Comparison of ENCODE assay signal across 11 mouse cellular contexts in the genomic region with DNA sequence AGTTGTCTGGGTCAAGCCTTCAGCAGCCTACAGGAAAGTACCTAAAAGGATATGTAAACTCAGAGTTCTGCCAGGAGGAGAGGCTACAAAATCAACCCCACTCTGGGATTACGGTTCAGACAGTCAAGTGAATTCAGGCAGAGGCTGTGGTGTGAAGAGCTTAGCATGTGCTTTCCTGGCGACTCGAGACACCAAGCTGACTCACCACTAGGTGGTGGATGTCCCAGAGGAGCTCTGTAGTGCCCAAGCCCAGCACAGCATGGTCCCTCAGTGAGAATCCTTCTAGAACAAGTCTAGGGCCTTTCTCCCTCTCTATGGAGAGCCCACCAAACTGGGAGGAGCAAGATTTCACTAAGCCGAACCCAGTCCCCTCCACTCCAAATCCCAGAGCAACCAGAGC. TPM values are rescaled to one million over a fixed set of nuclear protein-coding genes. Genes with fewer than 3 reads are reported as not detected.
DNase-seq lines count a peak whose midpoint lies in the region; ATAC-seq and TF ChIP-seq lines count a peak whose summit lies in the region.
"Had no signal": no experiment of that assay in that cellular context is flagged by ENCODE, and none has a peak within 500 bp of the region (broad histone marks: within the 10 kb centered on the region; RNA-seq: fewer than 3 reads in every experiment).

No protein-coding gene starts in this region.

- H3K4me1 ChIP-seq in liver, adult 2 months (ENCODE audit: control insufficient read depth, insufficient read depth, low read length), result no peaks in the 10 kb centered on the region
- no peaks in the 10 kb centered on the region for H3K4me1 ChIP-seq in liver, embryonic 12.5 days
- no peaks in the 10 kb centered on the region; the same call in 1 of the 2 replicates for H3K4me1 ChIP-seq in bone marrow, adult 2 months (ENCODE audit: control insufficient read depth, insufficient read depth, low read length)
- H3K4me1 ChIP-seq: embryonic facial prominence, embryonic 10.5 days; limb, embryonic 12.5 days had no signal

- no peak overlapping the region for H3K4me2 ChIP-seq in liver, embryonic 12.5 days
- H3K4me2 ChIP-seq: limb, embryonic 12.5 days had no signal

- no peak overlapping the region for H3K9ac ChIP-seq in liver, adult 2 months (ENCODE audit: low read depth, low read length)
- H3K9ac ChIP-seq in liver, embryonic 12.5 days, result no peak overlapping the region
- H3K9ac ChIP-seq: limb, embryonic 12.5 days had no signal

- DNase-seq in adrenal gland, postnatal 10 days, result peak; percentile 15
- no peak for DNase-seq in adrenal gland, adult 18-20 months (ENCODE audit: low spot score in 2 of 2)
- DNase-seq in liver, adult 2 months (ENCODE audit: extremely low read depth, low read depth, low spot score), result no peak
- DNase-seq in naive thymus-derived CD4-positive, alpha-beta T cell, adult 2 months (ENCODE audit: low read depth), result peak; percentile 38
- no peak for DNase-seq in spleen, postnatal 4 days (ENCODE audit: low spot score in 2 of 2)
- DNase-seq in gastrocnemius, postnatal 4 days (ENCODE audit: low spot score in 2 of 2), result no peak

- H3K27me3 ChIP-seq in liver, adult 2 months (ENCODE audit: control insufficient read depth, insufficient read depth, low read length), result no peaks in the 10 kb centered on the region
- H3K27me3 ChIP-seq in liver, embryonic 12.5 days (replicated peaks), result peaks cover 24% of the 10 kb centered on the region
- H3K27me3 ChIP-seq: limb, embryonic 12.5 days had no signal

- 40% methylated on average over 4 of the region's 4 CpGs for WGBS in liver, adult 2 months
- 41% methylated on average over 4 of the region's 4 CpGs for WGBS in liver, embryonic 12.5 days (ENCODE audit: insufficient replicate concordance)
- WGBS in bone marrow, adult 2 months, result 32% methylated on average over 4 of the region's 4 CpGs

- no peak overlapping the region for H3K27ac ChIP-seq in liver, adult 2 months (replicated peaks; ENCODE audit: insufficient read depth, low read depth, low read length)
- H3K27ac ChIP-seq in liver, embryonic 12.5 days, result no peak overlapping the region
- H3K27ac ChIP-seq in bone marrow, adult 2 months (ENCODE audit: control insufficient read depth, insufficient read depth, low read depth, low read length, poor library complexity), result no peak overlapping the region
- H3K27ac ChIP-seq: embryonic facial prominence, embryonic 10.5 days; limb, embryonic 12.5 days had no signal

- no peaks in the 10 kb centered on the region for H3K36me3 ChIP-seq in liver, adult 2 months (ENCODE audit: control insufficient read depth, insufficient read depth, low read length)
- H3K36me3 ChIP-seq in liver, embryonic 12.5 days, result no peaks in the 10 kb centered on the region
- H3K36me3 ChIP-seq: embryonic facial prominence, embryonic 10.5 days; limb, embryonic 12.5 days had no signal

- ATAC-seq in liver, embryonic 12.5 days, result no peak

- H3K4me3 ChIP-seq in liver, adult 2 months (ENCODE audit: insufficient read depth, low read depth, low read length), result no peak overlapping the region
- no peak overlapping the region for H3K4me3 ChIP-seq in liver, embryonic 12.5 days
- H3K4me3 ChIP-seq in bone marrow, adult 2 months (replicated peaks; ENCODE audit: control insufficient read depth, low read depth, low read length), result no peak overlapping the region
- H3K4me3 ChIP-seq: embryonic facial prominence, embryonic 10.5 days; limb, embryonic 12.5 days had no signal

- TF ChIP-seq CTCF in liver, adult 2 months (IDR thresholded peaks at IDR 0.05; ENCODE audit: low read depth, low read length), result peak; percentile 58
- TF ChIP-seq CTCF in bone marrow, adult 2 months (IDR thresholded peaks at IDR 0.05; ENCODE audit: control insufficient read depth, insufficient read depth, low read length), result peak; percentile 38; the same call in 1 of the 2 replicates

- H3K9me3 ChIP-seq in liver, embryonic 12.5 days (replicated peaks), result no peaks in the 10 kb centered on the region
- H3K9me3 ChIP-seq: embryonic facial prominence, embryonic 10.5 days; limb, embryonic 12.5 days had no signal

- no peak for TF ChIP-seq POLR2A in liver, adult 2 months (IDR thresholded peaks at IDR 0.05; ENCODE audit: extremely low read depth, insufficient read depth, low read length)
- no peak for TF ChIP-seq POLR2A in bone marrow, adult 2 months (IDR thresholded peaks at IDR 0.05; ENCODE audit: borderline replicate concordance, control insufficient read depth, low read depth, low read length)

- H3K79me2 ChIP-seq in liver, adult 2 months (ENCODE audit: control insufficient read depth, insufficient read depth, low read length), result no peaks in the 10 kb centered on the region

RNA-seq across cellular contexts. Expression of a gene that starts 9.8 kb away (rescaled TPM):
- under 1 TPM; 0.45 to 0.51 TPM for total RNA-seq in adrenal gland, postnatal 10 days (2021)
- total RNA-seq in adrenal gland, adult 18-20 months (2021), result 10 to 100 TPM in 1 of 2 experiments, not detected in 1; 14.6 TPM
- total RNA-seq in liver, adult 2 months (2014; rRNA removed), result 0.09 TPM in 1 of 2 replicates, not detected in the other
- 0.06 and 0.09 TPM in 2 replicates for polyA plus RNA-seq in liver, adult 2 months (2012; rRNA removed)
- polyA plus RNA-seq in liver, embryonic 12.5 days (2016; fragmentation: Nextera tagmentation; extraction: Ambion mirVana), result not detected in 2 replicates
- not detected in 2 replicates for polyA plus RNA-seq in bone marrow, adult 2 months (2011; ENCODE audit: insufficient read depth, insufficient read length, low replicate concordance, missing spikeins)
- 1 to 10 TPM; 3.9 to 4.2 TPM for total RNA-seq in gastrocnemius, postnatal 4 days (2021)
- polyA plus RNA-seq: embryonic facial prominence, embryonic 10.5 days; limb, embryonic 12.5 days; neural tube, embryonic 11.5 days had no signal

Comparison
In these comparisons a context has a peak if more than half of its experiments do, and no peak if none do; other contexts are left out.
1. DNase-seq: peak in adrenal gland, postnatal 10 days (single experiment) and naive thymus-derived CD4-positive, alpha-beta T cell, adult 2 months (single experiment); none in adrenal gland, adult 18-20 months (0 of 2), liver, adult 2 months (single experiment), spleen, postnatal 4 days (0 of 2) and gastrocnemius, postnatal 4 days (0 of 2).